Mouse (Mus musculus) liver, embryonic 16.5 days (tissue): Measurements from ENCODE around the gene Mad1l1. TPM values are rescaled to one million over a fixed set of nuclear protein-coding genes. Genes with fewer than 3 reads are reported as not detected.

ENCODE experiments used
- ATAC-seq: fragments of 200-750 bp; cut with Nextera tagmentation; 2 replicates; pipeline ENCODE4 v1.8.0; 2017; ENCODE audit warnings: low read depth, mild to moderate bottlenecking, moderate number of reproducible peaks, moderate library complexity
- H3K27ac ChIP-seq: fragments of 300-500 bp; sonication (generic); 2 replicates; pipeline ENCODE4 v1.5.1; 2014; ENCODE audit warnings: mild to moderate bottlenecking, low read length
- H3K27me3 ChIP-seq: fragments of 300-500 bp; sonication (generic); 2 replicates; pipeline ENCODE4 v1.6.1; 2014; ENCODE audit warnings: low read depth, low read length, mixed read lengths; ENCODE audit not compliant: control insufficient read depth, insufficient read depth
- H3K36me3 ChIP-seq: fragments of 300-500 bp; sonication (generic); 2 replicates; pipeline ENCODE4 v1.6.1; 2014; ENCODE audit warnings: mild to moderate bottlenecking; ENCODE audit not compliant: control insufficient read depth, insufficient read depth
- H3K4me1 ChIP-seq: fragments of 300-500 bp; sonication (generic); 2 replicates; pipeline ENCODE4 v1.6.1; 2014; ENCODE audit warnings: low read depth, low read length, mixed read lengths; ENCODE audit not compliant: control insufficient read depth
- H3K4me2 ChIP-seq: fragments of 300-500 bp; sonication (generic); 2 replicates; pipeline ENCODE4 v1.6.1; 2014; ENCODE audit warnings: low read depth, low read length, mixed read lengths
- H3K4me3 ChIP-seq: fragments of 300-500 bp; sonication (generic); 2 replicates; pipeline ENCODE4 v1.5.1; 2014; ENCODE audit warnings: low read depth, mild to moderate bottlenecking, low read length
- H3K9ac ChIP-seq: fragments of 300-500 bp; sonication (generic); 2 replicates; pipeline ENCODE4 v1.6.1; 2014; ENCODE audit warnings: low read depth, low read length
- H3K9me3 ChIP-seq: fragments of 300-500 bp; sonication (generic); replicated peaks from 2 replicates; pipeline ENCODE4 v1.6.1; 2016; ENCODE audit warnings: low read length; ENCODE audit not compliant: control insufficient read depth
- WGBS: fragments of 180-500 bp; shearing (Covaris S2); extraction: QIAGEN DNeasy Blood & Tissue Kit; methylation state at CpG from one replicate; pipeline ENCODE4 v1.1.7; 2014; ENCODE audit not compliant: insufficient replicate concordance; 5-methylcytosine and 5-hydroxymethylcytosine counted together
- polyA plus RNA-seq: library from polyadenylated mRNA; unstranded; fragments of >200 nt; fragmentation: Nextera tagmentation; extraction: Ambion mirVana; gene quantifications from 2 replicates; pipeline ENCODE4 v1.2.1, GENCODE M21; 2015

Gene Mad1l1
- polyA plus RNA-seq, 1 experiment from 2014 or later = 19.3 TPM

DNA sequence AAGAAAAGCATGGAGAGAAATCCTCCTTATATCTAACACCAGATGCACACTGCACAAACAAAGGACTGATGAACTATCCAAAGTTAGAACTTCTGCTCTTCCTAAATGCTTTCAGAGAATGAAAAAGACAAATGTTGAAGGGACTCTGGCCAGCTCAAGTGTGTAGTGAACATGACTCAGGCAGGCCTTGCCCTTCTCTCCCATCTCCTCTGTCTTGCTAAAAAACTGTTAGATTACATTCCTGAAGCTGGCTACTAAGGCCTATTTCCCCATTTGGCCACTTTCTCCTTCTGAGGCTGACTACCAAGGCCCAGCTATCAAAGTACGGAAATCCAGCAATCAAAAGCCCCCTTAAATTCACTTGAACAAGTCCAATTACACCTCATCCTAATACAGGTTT lies 301.7 kb downstream of the Mad1l1 start:
- 84% methylated on average over 1 of the region's 1 CpGs for WGBS
- no peak overlapping the region for H3K27ac ChIP-seq
- no peak overlapping the region for H3K9ac ChIP-seq
- no peaks in the 10 kb centered on the region for H3K9me3 ChIP-seq
- no peak overlapping the region for H3K4me3 ChIP-seq
- peaks cover 9% of the 10 kb centered on the region for H3K4me1 ChIP-seq
- no peaks in the 10 kb centered on the region for H3K36me3 ChIP-seq
- no peaks in the 10 kb centered on the region for H3K27me3 ChIP-seq
- no peak overlapping the region for H3K4me2 ChIP-seq
- ATAC-seq = no peak

- Histone ChIP-seq H3K4me3 (no peak overlapping the region), H3K4me2 (no peak overlapping the region), H3K27me3 (no peaks in the 10 kb centered on the region), H3K4me1 (peaks cover 6% of the 10 kb centered on the region), H3K9me3 (no peaks in the 10 kb centered on the region), H3K36me3 (no peaks in the 10 kb centered on the region), H3K27ac (no peak overlapping the region), H3K9ac (no peak overlapping the region)
- ATAC-seq = no peak
- 77% methylated on average over 7 of the region's 7 CpGs for WGBS
Observed at GRCm38 (mm10) chr5:140018780-140019179, 302.6 kb downstream of the Mad1l1 start.

GRCm38 (mm10) chr5:140016896-140017295 lies 304.5 kb downstream of the Mad1l1 start:
- H3K9me3 ChIP-seq = no peaks in the 10 kb centered on the region
- no peaks in the 10 kb centered on the region for H3K36me3 ChIP-seq
- peaks cover 22% of the 10 kb centered on the region for H3K4me1 ChIP-seq
- H3K27me3 ChIP-seq = no peaks in the 10 kb centered on the region
- 77% methylated on average over 1 of the region's 1 CpGs for WGBS
- no peak overlapping the region for H3K4me3 ChIP-seq
- H3K9ac ChIP-seq = no peak overlapping the region
- H3K27ac ChIP-seq = no peak overlapping the region
- ATAC-seq = no peak
- H3K4me2 ChIP-seq = no peak overlapping the region

DNA sequence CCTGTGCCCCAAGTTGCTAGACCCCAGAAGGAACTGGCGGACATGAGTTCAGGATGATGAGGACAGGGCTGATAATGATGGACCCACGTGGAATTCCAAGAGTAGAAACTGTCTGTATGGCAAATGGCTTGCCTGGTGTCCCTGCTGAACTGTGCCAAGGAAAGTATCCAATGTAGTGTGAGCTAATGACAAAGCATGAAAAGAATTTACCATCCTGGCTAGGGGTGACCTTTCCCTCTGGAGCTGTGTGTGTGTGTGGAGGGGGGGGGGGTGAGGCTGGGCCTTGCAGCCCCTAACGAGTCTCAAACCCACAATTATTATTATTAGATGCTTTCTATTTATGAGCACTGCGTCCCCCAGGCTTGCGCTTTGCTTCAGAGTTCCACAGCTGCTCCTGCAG lies 307.7 kb downstream of the Mad1l1 start:
- no peak for ATAC-seq
- Histone ChIP-seq H3K4me3 (no peak overlapping the region), H3K4me2 (no peak overlapping the region), H3K9ac (no peak overlapping the region), H3K27ac (peak overlapping the region; percentile 88), H3K4me1 (peaks cover 22% of the 10 kb centered on the region), H3K9me3 (no peaks in the 10 kb centered on the region), H3K36me3 (no peaks in the 10 kb centered on the region), H3K27me3 (no peaks in the 10 kb centered on the region)
- WGBS = 78% methylated on average over 5 of the region's 5 CpGs

DNA sequence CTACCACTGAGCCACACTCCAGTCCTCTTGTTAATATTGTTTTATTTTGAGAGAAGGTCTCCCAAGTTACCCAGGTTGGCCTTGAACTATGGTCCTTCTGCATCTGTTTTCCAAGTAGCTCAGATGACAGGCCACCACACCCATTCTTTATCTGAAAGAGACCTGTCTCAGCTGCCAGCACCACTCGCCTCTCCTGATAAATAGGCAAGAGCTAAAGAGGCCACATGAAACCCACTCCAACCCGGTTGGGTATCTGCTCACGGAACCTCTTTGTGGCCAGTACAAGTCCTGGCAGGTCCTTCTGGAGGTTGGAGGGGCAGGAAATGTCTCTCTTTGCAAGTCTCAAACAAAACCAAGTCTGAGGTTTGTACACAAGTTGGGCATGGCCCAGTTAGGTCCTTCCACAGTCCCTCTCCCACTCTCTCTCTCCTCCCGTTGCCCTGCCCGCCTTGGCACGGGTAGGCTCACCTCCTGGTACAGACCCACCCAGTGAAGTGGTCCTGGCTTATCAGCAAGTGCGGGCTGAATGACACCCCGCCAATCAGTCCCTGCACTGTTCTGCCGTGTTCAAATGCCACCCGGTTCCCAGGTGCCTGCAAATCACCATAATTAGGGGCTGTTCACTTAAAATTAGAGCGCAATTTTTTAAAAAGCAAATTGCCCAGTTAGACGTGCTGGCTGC lies 308.9 kb downstream of the Mad1l1 start:
- Histone ChIP-seq H3K9me3 (no peaks in the 10 kb centered on the region), H3K4me1 (peaks cover 22% of the 10 kb centered on the region), H3K36me3 (no peaks in the 10 kb centered on the region), H3K27ac (peak overlapping the region; percentile 88), H3K4me3 (no peak overlapping the region), H3K27me3 (no peaks in the 10 kb centered on the region), H3K9ac (peak overlapping the region; percentile 37; the same call in 1 of the 2 replicates), H3K4me2 (peak overlapping the region; percentile 37)
- peak; percentile 93 for ATAC-seq
- WGBS = 35% methylated on average over 12 of the region's 12 CpGs

DNA sequence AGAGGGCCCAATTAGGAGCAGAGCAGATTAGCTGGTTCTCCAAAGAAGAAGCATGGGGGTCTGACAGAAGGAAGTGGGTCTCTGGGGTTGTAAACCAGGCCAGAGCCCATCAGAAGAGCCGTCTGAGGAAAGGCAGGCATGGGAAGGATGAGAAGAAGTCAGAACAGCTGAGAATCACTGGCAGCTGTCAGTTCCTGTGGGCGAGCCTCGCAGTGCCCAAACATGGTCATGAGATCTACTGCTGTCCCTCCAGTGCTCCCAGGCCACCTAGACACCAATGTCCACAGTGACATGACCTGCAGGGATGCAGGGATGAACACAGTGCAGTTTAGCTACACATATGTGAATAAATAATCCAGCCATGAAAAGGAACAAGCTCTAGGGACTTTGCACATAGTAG lies 310.9 kb downstream of the Mad1l1 start:
- H3K9me3 ChIP-seq = no peaks in the 10 kb centered on the region
- H3K27ac ChIP-seq = no peak overlapping the region
- H3K4me1 ChIP-seq = peaks cover 22% of the 10 kb centered on the region
- H3K4me2 ChIP-seq = no peak overlapping the region
- no peaks in the 10 kb centered on the region for H3K36me3 ChIP-seq
- no peak overlapping the region for H3K9ac ChIP-seq
- H3K27me3 ChIP-seq = no peaks in the 10 kb centered on the region
- no peak for ATAC-seq
- 87% methylated on average over 3 of the region's 3 CpGs for WGBS
- H3K4me3 ChIP-seq = no peak overlapping the region

GRCm38 (mm10) chr5:140009083-140009655 lies 312.2 kb downstream of the Mad1l1 start:
- Histone ChIP-seq H3K4me3 (no peak overlapping the region), H3K4me1 (peaks cover 20% of the 10 kb centered on the region), H3K27ac (peak overlapping the region; percentile 10; the same call in 1 of the 2 replicates), H3K4me2 (no peak overlapping the region), H3K9me3 (no peaks in the 10 kb centered on the region), H3K27me3 (no peaks in the 10 kb centered on the region), H3K36me3 (no peaks in the 10 kb centered on the region), H3K9ac (no peak overlapping the region)
- WGBS = 85% methylated on average over 7 of the region's 7 CpGs
- ATAC-seq = no peak

GRCm38 (mm10) chr5:140008523-140008806 lies 312.9 kb downstream of the Mad1l1 start:
- Histone ChIP-seq H3K4me1 (peaks cover 15% of the 10 kb centered on the region), H3K27me3 (no peaks in the 10 kb centered on the region), H3K9me3 (no peaks in the 10 kb centered on the region), H3K4me2 (no peak overlapping the region), H3K27ac (no peak overlapping the region), H3K4me3 (no peak overlapping the region), H3K9ac (no peak overlapping the region), H3K36me3 (no peaks in the 10 kb centered on the region)
- WGBS = 78% methylated on average over 5 of the region's 5 CpGs
- ATAC-seq = no peak

GRCm38 (mm10) chr5:140007656-140008522 lies 313.5 kb downstream of the Mad1l1 start:
- Histone ChIP-seq H3K4me1 (peaks cover 9% of the 10 kb centered on the region), H3K9me3 (no peaks in the 10 kb centered on the region), H3K4me2 (no peak overlapping the region), H3K27me3 (no peaks in the 10 kb centered on the region), H3K9ac (no peak overlapping the region), H3K4me3 (no peak overlapping the region), H3K36me3 (no peaks in the 10 kb centered on the region), H3K27ac (no peak overlapping the region)
- no peak for ATAC-seq
- 69% methylated on average over 9 of the region's 9 CpGs for WGBS
